Mouse (Mus musculus): ENCODE measurements around the gene Rbfox3.

GRCm38 (mm10) chr11:118605570-118605969 lies 305.8 kb downstream of the Rbfox3 start:
- TF ChIP-seq POLR2A (IDR thresholded peaks at IDR 0.05; ENCODE audit: borderline replicate concordance, control insufficient read depth, low read depth, low read length): no peak
- no peak for TF ChIP-seq CTCF (IDR thresholded peaks at IDR 0.05; ENCODE audit: control insufficient read depth, insufficient read depth, low read length)
